Mouse (Mus musculus): ENCODE data around the gene Iapp. TPM values are rescaled to one million over a fixed set of nuclear protein-coding genes. Genes with fewer than 3 reads are reported as not detected.

Iapp gene
- polyA plus RNA-seq, 1 experiment from 2014 or later: not detected

- no peak overlapping the region for H3K27ac ChIP-seq (ENCODE audit: low read depth)
- no peak for DNase-seq
- no peaks in the 10 kb centered on the region for H3K4me1 ChIP-seq (ENCODE audit: insufficient read depth)
- no peak for ATAC-seq
- no peak overlapping the region for H3K4me2 ChIP-seq (ENCODE audit: low read depth, low read length)
- no peak overlapping the region for H3K9ac ChIP-seq (replicated peaks)
- H3K36me3 ChIP-seq (replicated peaks; ENCODE audit: insufficient read depth, low read length): no peaks in the 10 kb centered on the region
- H3K27me3 ChIP-seq (ENCODE audit: insufficient read depth, low read length): no peaks in the 10 kb centered on the region
- no peaks in the 10 kb centered on the region for H3K9me3 ChIP-seq (ENCODE audit: low read length)
- TF ChIP-seq EP300 (IDR thresholded peaks at IDR 0.05; ENCODE audit: low read depth) (no peak), CTCF (IDR thresholded peaks at IDR 0.05; ENCODE audit: low read depth) (no peak)
- no peak overlapping the region for H3K4me3 ChIP-seq (ENCODE audit: low read depth, low read length)
Measured at GRCm38 (mm10) chr6:142317106-142317505, 18.9 kb downstream of the Iapp start.

- TF ChIP-seq EP300 (IDR thresholded peaks at IDR 0.05; ENCODE audit: low read depth) (no peak), CTCF (IDR thresholded peaks at IDR 0.05; ENCODE audit: low read depth) (no peak)
- no peaks in the 10 kb centered on the region for H3K9me3 ChIP-seq (ENCODE audit: low read length)
- no peaks in the 10 kb centered on the region for H3K36me3 ChIP-seq (replicated peaks; ENCODE audit: insufficient read depth, low read length)
- no peak for DNase-seq
- H3K4me2 ChIP-seq (ENCODE audit: low read depth, low read length): no peak within 1 kb of the TSS
- 49% methylated on average over 4 of the region's 4 CpGs for WGBS (ENCODE audit: insufficient replicate concordance)
- H3K4me3 ChIP-seq (ENCODE audit: low read depth, low read length): no peak within 1 kb of the TSS
- no peak for ATAC-seq
- no peaks in the 10 kb centered on the region for H3K4me1 ChIP-seq (ENCODE audit: insufficient read depth)
- H3K27me3 ChIP-seq (ENCODE audit: insufficient read depth, low read length): no peaks in the 10 kb centered on the region
- no peak within 1 kb of the TSS for H3K9ac ChIP-seq (replicated peaks)
- no peak within 1 kb of the TSS for H3K27ac ChIP-seq (ENCODE audit: low read depth)
Measured at GRCm38 (mm10) chr6:142322881-142323280, 24.7 kb downstream of the Iapp start, which contains the start of gene Slco1a5. Slco1a5 (minus strand) TSS chr6:142322981.

GRCm38 (mm10) chr6:142326598-142326997 is 28.4 kb downstream of the Iapp start:
- no peak overlapping the region for H3K4me2 ChIP-seq (ENCODE audit: low read depth, low read length)
- no peaks in the 10 kb centered on the region for H3K36me3 ChIP-seq (replicated peaks; ENCODE audit: insufficient read depth, low read length)
- no peak overlapping the region for H3K4me3 ChIP-seq (ENCODE audit: low read depth, low read length)
- no peaks in the 10 kb centered on the region for H3K9me3 ChIP-seq (ENCODE audit: low read length)
- H3K9ac ChIP-seq (replicated peaks): no peak overlapping the region
- no peaks in the 10 kb centered on the region for H3K4me1 ChIP-seq (ENCODE audit: insufficient read depth)
- DNase-seq (no peak), ATAC-seq (no peak)
- TF ChIP-seq EP300 (IDR thresholded peaks at IDR 0.05; ENCODE audit: low read depth): no peak
- TF ChIP-seq CTCF (IDR thresholded peaks at IDR 0.05; ENCODE audit: low read depth): peak; percentile 41
- 63% methylated on average over 3 of the region's 3 CpGs for WGBS (ENCODE audit: insufficient replicate concordance)
- H3K27me3 ChIP-seq (ENCODE audit: insufficient read depth, low read length): no peaks in the 10 kb centered on the region
- no peak overlapping the region for H3K27ac ChIP-seq (ENCODE audit: low read depth)

- H3K9me3 ChIP-seq (ENCODE audit: low read length): no peaks in the 10 kb centered on the region
- ATAC-seq (no peak), DNase-seq (no peak)
- H3K4me1 ChIP-seq (ENCODE audit: insufficient read depth): no peaks in the 10 kb centered on the region
- no peaks in the 10 kb centered on the region for H3K27me3 ChIP-seq (ENCODE audit: insufficient read depth, low read length)
- no peak overlapping the region for H3K27ac ChIP-seq (ENCODE audit: low read depth)
- TF ChIP-seq EP300 (IDR thresholded peaks at IDR 0.05; ENCODE audit: low read depth) (no peak), CTCF (IDR thresholded peaks at IDR 0.05; ENCODE audit: low read depth) (no peak)
- no peak overlapping the region for H3K4me2 ChIP-seq (ENCODE audit: low read depth, low read length)
- H3K36me3 ChIP-seq (replicated peaks; ENCODE audit: insufficient read depth, low read length): no peaks in the 10 kb centered on the region
- no peak overlapping the region for H3K9ac ChIP-seq (replicated peaks)
- no peak overlapping the region for H3K4me3 ChIP-seq (ENCODE audit: low read depth, low read length)
- WGBS (ENCODE audit: insufficient replicate concordance): 65% methylated on average over 1 of the region's 1 CpGs
Measured at GRCm38 (mm10) chr6:142329201-142329600, 31.0 kb downstream of the Iapp start.

- no peak for TF ChIP-seq CTCF (IDR thresholded peaks at IDR 0.05; ENCODE audit: low read depth)
- no peak for TF ChIP-seq EP300 (IDR thresholded peaks at IDR 0.05; ENCODE audit: low read depth)
- ATAC-seq (no peak), DNase-seq (no peak)
- WGBS (ENCODE audit: insufficient replicate concordance): 56% methylated on average over 2 of the region's 2 CpGs
- no peak overlapping the region for H3K9ac ChIP-seq (replicated peaks)
- H3K27me3 ChIP-seq (ENCODE audit: insufficient read depth, low read length): no peaks in the 10 kb centered on the region
- no peaks in the 10 kb centered on the region for H3K9me3 ChIP-seq (ENCODE audit: low read length)
- H3K27ac ChIP-seq (ENCODE audit: low read depth): no peak overlapping the region
- H3K4me2 ChIP-seq (ENCODE audit: low read depth, low read length): no peak overlapping the region
- H3K36me3 ChIP-seq (replicated peaks; ENCODE audit: insufficient read depth, low read length): no peaks in the 10 kb centered on the region
- H3K4me3 ChIP-seq (ENCODE audit: low read depth, low read length): no peak overlapping the region
- H3K4me1 ChIP-seq (ENCODE audit: insufficient read depth): no peaks in the 10 kb centered on the region
Measured at GRCm38 (mm10) chr6:142338961-142339360, 40.7 kb downstream of the Iapp start.

GRCm38 (mm10) chr6:142339576-142339975 is 41.4 kb downstream of the Iapp start:
- H3K4me2 ChIP-seq (ENCODE audit: low read depth, low read length): no peak overlapping the region
- no peaks in the 10 kb centered on the region for H3K36me3 ChIP-seq (replicated peaks; ENCODE audit: insufficient read depth, low read length)
- ATAC-seq (no peak), DNase-seq (no peak)
- no peaks in the 10 kb centered on the region for H3K27me3 ChIP-seq (ENCODE audit: insufficient read depth, low read length)
- 33% methylated on average over 2 of the region's 2 CpGs for WGBS (ENCODE audit: insufficient replicate concordance)
- no peaks in the 10 kb centered on the region for H3K9me3 ChIP-seq (ENCODE audit: low read length)
- TF ChIP-seq CTCF (IDR thresholded peaks at IDR 0.05; ENCODE audit: low read depth) (no peak), EP300 (IDR thresholded peaks at IDR 0.05; ENCODE audit: low read depth) (no peak)
- no peak overlapping the region for H3K27ac ChIP-seq (ENCODE audit: low read depth)
- no peaks in the 10 kb centered on the region for H3K4me1 ChIP-seq (ENCODE audit: insufficient read depth)
- H3K4me3 ChIP-seq (ENCODE audit: low read depth, low read length): no peak overlapping the region
- no peak overlapping the region for H3K9ac ChIP-seq (replicated peaks)

- H3K9me3 ChIP-seq (ENCODE audit: low read length): no peaks in the 10 kb centered on the region
- TF ChIP-seq EP300 (IDR thresholded peaks at IDR 0.05; ENCODE audit: low read depth): no peak
- peak; percentile 80 for TF ChIP-seq CTCF (IDR thresholded peaks at IDR 0.05; ENCODE audit: low read depth)
- no peak overlapping the region for H3K4me2 ChIP-seq (ENCODE audit: low read depth, low read length)
- H3K27me3 ChIP-seq (ENCODE audit: insufficient read depth, low read length): no peaks in the 10 kb centered on the region
- ATAC-seq (no peak), DNase-seq (peak; percentile 59)
- H3K4me3 ChIP-seq (ENCODE audit: low read depth, low read length): no peak overlapping the region
- no peak overlapping the region for H3K27ac ChIP-seq (ENCODE audit: low read depth)
- H3K4me1 ChIP-seq (ENCODE audit: insufficient read depth): peaks cover 17% of the 10 kb centered on the region
- no peak overlapping the region for H3K9ac ChIP-seq (replicated peaks)
- 60% methylated on average over 2 of the region's 2 CpGs for WGBS (ENCODE audit: insufficient replicate concordance)
- H3K36me3 ChIP-seq (replicated peaks; ENCODE audit: insufficient read depth, low read length): no peaks in the 10 kb centered on the region
Measured at GRCm38 (mm10) chr6:142343561-142343960, 45.3 kb downstream of the Iapp start.
